Mouse (Mus musculus) CH12.LX (cell line): ENCODE data around the gene Tmc2.

ENCODE experiments used
- CHD1 ChIP-seq: IDR thresholded peaks from 2 replicates; pipeline ENCODE4 v1.6.1; 2012; ENCODE audit warnings: low read depth, low read length, improper control_type of control experiment, inconsistent platforms
- CTCF ChIP-seq, 2 experiments: IDR thresholded peaks in 1 of 2; conservative IDR thresholded peaks in 1 of 2; 2 replicates each; pipeline ENCODE4 v1.5.1; 2011 to 2012; ENCODE audit warnings: low read depth in 2 of 2, low read length in 2 of 2, improper control_type of control experiment in 1 of 2, inconsistent platforms in 1 of 2, mild to moderate bottlenecking in 1 of 2, moderate library complexity in 1 of 2
- EP300 ChIP-seq: IDR thresholded peaks from 2 replicates; pipeline ENCODE4 v1.6.1; 2011; ENCODE audit warnings: low read length, improper control_type of control experiment
- MXI1 ChIP-seq: IDR thresholded peaks from 2 replicates; pipeline ENCODE4 v1.6.1; 2011; ENCODE audit warnings: mild to moderate bottlenecking, low read depth, low read length, improper control_type of control experiment
- POLR2A ChIP-seq: IDR thresholded peaks from 2 replicates; pipeline ENCODE4 v1.6.1; 2011; ENCODE audit warnings: low read depth, mild to moderate bottlenecking, improper control_type of control experiment, low read length
- POLR2AphosphoS2 ChIP-seq: IDR thresholded peaks from 2 replicates; pipeline ENCODE4 v1.6.1; 2011; ENCODE audit warnings: low read depth, low read length, improper control_type of control experiment
- RCOR1 ChIP-seq: conservative IDR thresholded peaks from 2 replicates; pipeline ENCODE4 v1.6.1; 2012; ENCODE audit warnings: low read depth, mild to moderate bottlenecking, inconsistent platforms, low read length, improper control_type of control experiment
- SIN3A ChIP-seq: IDR thresholded peaks from 2 replicates; pipeline ENCODE4 v1.6.1; 2012; ENCODE audit warnings: low read length, improper control_type of control experiment, inconsistent platforms
- ZNF384 ChIP-seq: IDR thresholded peaks from 2 replicates; pipeline ENCODE4 v1.6.1; 2012; ENCODE audit warnings: low read depth, low read length, improper control_type of control experiment, inconsistent platforms

GRCm38 (mm10) chr2:130280818-130281217 lies 85.8 kb downstream of the Tmc2 start:
- TF ChIP-seq CTCF (conservative IDR thresholded peaks at IDR 0.05 in 1 of 2, IDR thresholded peaks at IDR 0.05 in 1 of 2; ENCODE audit: low read depth in 2 of 2, low read length in 2 of 2) (no peak), POLR2A (no peak), RCOR1 (no peak), MXI1 (no peak), CHD1 (no peak), SIN3A (no peak), EP300 (no peak), ZNF384 (no peak), POLR2AphosphoS2 (no peak)
